Mouse (Mus musculus): ENCODE data around the gene 0610040J01Rik. TPM values are rescaled to one million over a fixed set of nuclear protein-coding genes. Genes with fewer than 3 reads are reported as not detected.

0610040J01Rik gene
- total RNA-seq (2012; rRNA removed) (not detected in 2 replicates), total RNA-seq (2014; rRNA removed) (not detected in 2 replicates), polyA plus RNA-seq (2012; ENCODE audit: insufficient read length, low read depth) (not detected in 2 replicates)

GRCm38 (mm10) chr5:63811819-63812508, at the start of gene 0610040J01Rik:
0610040J01Rik (plus strand) TSS chr5:63812363.
- Histone ChIP-seq H3K27me3 (replicated peaks) (no peaks in the 10 kb centered on the region), H3K9ac (ENCODE audit: insufficient read depth, low read depth) (no peak within 1 kb of the TSS), H3K36me3 (replicated peaks in 1 of 2; ENCODE audit: control insufficient read depth in 1 of 2, insufficient read depth in 1 of 2, low read length in 1 of 2) (no peaks in the 10 kb centered on the region), H3K4me3 (replicated peaks in 1 of 3; ENCODE audit: low read depth in 2 of 3, low read length in 2 of 3, poor library complexity in 1 of 3) (no peak within 1 kb of the TSS), H3K79me2 (replicated peaks; ENCODE audit: control insufficient read depth, extremely low read depth, insufficient read depth, poor library complexity, severe bottlenecking) (no peaks in the 10 kb centered on the region), H3K27ac (ENCODE audit: insufficient read depth, low read depth) (no peak within 1 kb of the TSS), H3K9me3 (replicated peaks; ENCODE audit: low read length) (no peaks in the 10 kb centered on the region), H3K4me2 (ENCODE audit: insufficient read depth, low read depth, poor library complexity, severe bottlenecking) (no peak within 1 kb of the TSS), H3K4me1 (ENCODE audit: control insufficient read depth in 1 of 2, insufficient read depth in 2 of 2) (no peaks in the 10 kb centered on the region)
- peak in 1 of 2 experiments; percentile 56; a peak in 2 of 4 replicates for TF ChIP-seq CTCF (conservative IDR thresholded peaks at IDR 0.05 in 1 of 2, IDR thresholded peaks at IDR 0.05 in 1 of 2; ENCODE audit: low read depth in 2 of 2, low read length in 2 of 2)
- peak; percentile 18; the same call in 1 of the 2 replicates for TF ChIP-seq SMC3 (IDR thresholded peaks at IDR 0.05; ENCODE audit: low read depth, low read length)
- TF ChIP-seq JUN (IDR thresholded peaks at IDR 0.05; ENCODE audit: insufficient read depth, low read depth, low read length) = no peak
- peak; percentile 56 for TF ChIP-seq RAD21 (IDR thresholded peaks at IDR 0.05; ENCODE audit: low read depth, low read length)
- DNase-seq (ENCODE audit: extremely low read depth) = no peak
- in situ Hi-C loops (cut with MboI; ENCODE audit: low pct_ligation_motif_present, low pct_unique_long_range_greater_than_20kb, low sequenced_read_pairs) (no loop called here), dilution Hi-C loops (cut with MboI; ENCODE audit: extremely low pct_ligation_motif_present, extremely low pct_unique_long_range_greater_than_20kb, low sequenced_read_pairs) (no loop called here)

DNA sequence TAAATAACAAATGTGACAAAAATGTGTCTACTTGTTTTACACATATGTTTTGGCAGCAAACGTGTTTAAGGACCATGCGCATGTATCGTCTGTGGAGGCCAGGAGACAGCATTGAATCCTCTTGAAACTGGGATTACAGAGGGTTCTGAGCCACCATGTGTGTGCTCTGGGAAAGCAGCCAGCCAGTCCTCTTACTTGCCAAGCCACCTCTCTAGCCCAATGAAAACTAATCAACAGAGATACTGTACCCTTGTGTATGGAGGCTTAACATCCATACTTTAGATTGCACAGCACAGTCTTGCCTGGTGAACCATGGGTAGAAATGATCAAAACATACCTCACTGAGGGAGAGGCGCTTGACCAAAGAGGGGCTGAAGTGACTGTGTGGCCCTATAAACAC, 46.3 kb upstream of the 0610040J01Rik start:
- Histone ChIP-seq H3K4me2 (ENCODE audit: insufficient read depth, low read depth, poor library complexity, severe bottlenecking) (no peak overlapping the region), H3K27me3 (replicated peaks) (no peaks in the 10 kb centered on the region), H3K4me1 (ENCODE audit: control insufficient read depth in 1 of 2, insufficient read depth in 2 of 2) (peaks cover 5 to 24% of the 10 kb centered on the region in 2 experiments; a peak in 2 of 4 replicates), H3K79me2 (replicated peaks; ENCODE audit: control insufficient read depth, extremely low read depth, insufficient read depth, poor library complexity, severe bottlenecking) (no peaks in the 10 kb centered on the region), H3K9me3 (replicated peaks; ENCODE audit: low read length) (no peaks in the 10 kb centered on the region), H3K9ac (ENCODE audit: insufficient read depth, low read depth) (no peak overlapping the region), H3K4me3 (replicated peaks in 1 of 3; ENCODE audit: low read depth in 2 of 3, low read length in 2 of 3, poor library complexity in 1 of 3) (no peak overlapping the region), H3K36me3 (replicated peaks in 1 of 2; ENCODE audit: control insufficient read depth in 1 of 2, insufficient read depth in 1 of 2, low read length in 1 of 2) (no peaks in the 10 kb centered on the region), H3K27ac (ENCODE audit: insufficient read depth, low read depth) (no peak overlapping the region)
- dilution Hi-C loops (cut with MboI; ENCODE audit: extremely low pct_ligation_motif_present, extremely low pct_unique_long_range_greater_than_20kb, low sequenced_read_pairs) = no loop called here
- in situ Hi-C loops (cut with MboI; ENCODE audit: low pct_ligation_motif_present, low pct_unique_long_range_greater_than_20kb, low sequenced_read_pairs) = no loop called here
- no peak for TF ChIP-seq TCF12 (IDR thresholded peaks at IDR 0.05; ENCODE audit: low read depth, low read length)
- TF ChIP-seq CTCF (conservative IDR thresholded peaks at IDR 0.05 in 1 of 2, IDR thresholded peaks at IDR 0.05 in 1 of 2; ENCODE audit: low read depth in 2 of 2, low read length in 2 of 2) = no peak
- TF ChIP-seq IRF4 (IDR thresholded peaks at IDR 0.05; ENCODE audit: low read depth, low read length) = no peak
- TF ChIP-seq MAZ (IDR thresholded peaks at IDR 0.05; ENCODE audit: low read depth, low read length) = no peak
- no peak for TF ChIP-seq SIN3A (IDR thresholded peaks at IDR 0.05; ENCODE audit: low read length)
- TF ChIP-seq ELF1 (IDR thresholded peaks at IDR 0.05; ENCODE audit: low read depth, low read length) = no peak
- TF ChIP-seq HCFC1 (IDR thresholded peaks at IDR 0.05; ENCODE audit: low read depth, low read length) = no peak
- TF ChIP-seq USF2 (conservative IDR thresholded peaks at IDR 0.05; ENCODE audit: low read depth, low read length) = no peak
- TF ChIP-seq POLR2AphosphoS2 (IDR thresholded peaks at IDR 0.05; ENCODE audit: low read depth, low read length) = no peak
- TF ChIP-seq EP300 (IDR thresholded peaks at IDR 0.05; ENCODE audit: low read length) = no peak
- no peak for DNase-seq (ENCODE audit: extremely low read depth)

Data from CH12.LX (cell line).